Mouse (Mus musculus) stomach, embryonic 14.5 days (tissue): Measurements from ENCODE around the gene Ric1. TPM values are rescaled to one million over a fixed set of nuclear protein-coding genes. Genes with fewer than 3 reads are reported as not detected.

ENCODE experiments used
- ATAC-seq: fragments of 200-750 bp; cut with Nextera tagmentation; 2 replicates; pipeline ENCODE4 v1.8.0; 2017; ENCODE audit warnings: low read depth, moderate TSS enrichment; ENCODE audit not compliant: insufficient number of reproducible peaks, insufficient read depth, low FRiP score
- H3K27ac ChIP-seq: fragments of 300-500 bp; sonication (generic); 2 replicates; pipeline ENCODE4 v1.5.1; 2014; ENCODE audit warnings: mild to moderate bottlenecking, low read length, moderate library complexity, mixed read lengths
- H3K27me3 ChIP-seq: fragments of 300-500 bp; sonication (generic); 2 replicates; pipeline ENCODE4 v1.6.1; 2014; ENCODE audit warnings: low read length, control low read depth, mixed read lengths; ENCODE audit not compliant: control insufficient read depth, insufficient read depth
- H3K36me3 ChIP-seq: fragments of 300-500 bp; sonication (generic); 2 replicates; pipeline ENCODE4 v1.6.1; 2014; ENCODE audit warnings: mild to moderate bottlenecking, control low read depth, low read length, moderate library complexity, mixed read lengths; ENCODE audit not compliant: control insufficient read depth, insufficient read depth
- H3K4me1 ChIP-seq: fragments of 300-500 bp; sonication (generic); 2 replicates; pipeline ENCODE4 v1.6.1; 2014; ENCODE audit warnings: low read length, control low read depth, mixed read lengths; ENCODE audit not compliant: control insufficient read depth, insufficient read depth
- H3K4me2 ChIP-seq: fragments of 300-500 bp; sonication (generic); replicated peaks from 2 replicates; pipeline ENCODE4 v1.6.1; 2014; ENCODE audit warnings: low read depth, low read length, control low read depth
- H3K4me3 ChIP-seq: fragments of 300-500 bp; sonication (generic); 2 replicates; pipeline ENCODE4 v1.5.1; 2014; ENCODE audit warnings: low read depth, low read length, control low read depth
- H3K9ac ChIP-seq: fragments of 300-500 bp; sonication (generic); replicated peaks from 2 replicates; pipeline ENCODE4 v1.6.1; 2014; ENCODE audit warnings: low read depth, mild to moderate bottlenecking, control low read depth, low read length, moderate library complexity, mixed read lengths
- H3K9me3 ChIP-seq: fragments of 300-500 bp; sonication (generic); 2 replicates; pipeline ENCODE4 v1.6.1; 2016; ENCODE audit warnings: low read depth, low read length, control low read depth; ENCODE audit not compliant: control insufficient read depth
- WGBS: fragments of 180-500 bp; shearing (Covaris S2); extraction: QIAGEN DNeasy Blood & Tissue Kit; methylation state at CpG from one replicate; pipeline ENCODE4 v1.1.7; 2014; 5-methylcytosine and 5-hydroxymethylcytosine counted together
- polyA plus RNA-seq: library from polyadenylated mRNA; unstranded; fragments of >200 nt; fragmentation: Nextera tagmentation; extraction: Ambion mirVana; gene quantifications from 2 replicates; pipeline ENCODE4 v1.2.1, GENCODE M21; 2014

The Ric1 gene
- polyA plus RNA-seq, 1 experiment from 2014 or later: 20.8 TPM

- Histone ChIP-seq H3K27me3 (no peaks in the 10 kb centered on the region), H3K36me3 (no peaks in the 10 kb centered on the region), H3K9me3 (no peaks in the 10 kb centered on the region), H3K27ac (no peak overlapping the region), H3K9ac (no peak overlapping the region), H3K4me3 (no peak overlapping the region), H3K4me2 (no peak overlapping the region), H3K4me1 (no peaks in the 10 kb centered on the region)
- WGBS: 93% methylated on average over 3 of the region's 3 CpGs
- ATAC-seq: no peak
Observed at GRCm38 (mm10) chr19:29515386-29515785, 6.7 kb upstream of the Ric1 start.

DNA sequence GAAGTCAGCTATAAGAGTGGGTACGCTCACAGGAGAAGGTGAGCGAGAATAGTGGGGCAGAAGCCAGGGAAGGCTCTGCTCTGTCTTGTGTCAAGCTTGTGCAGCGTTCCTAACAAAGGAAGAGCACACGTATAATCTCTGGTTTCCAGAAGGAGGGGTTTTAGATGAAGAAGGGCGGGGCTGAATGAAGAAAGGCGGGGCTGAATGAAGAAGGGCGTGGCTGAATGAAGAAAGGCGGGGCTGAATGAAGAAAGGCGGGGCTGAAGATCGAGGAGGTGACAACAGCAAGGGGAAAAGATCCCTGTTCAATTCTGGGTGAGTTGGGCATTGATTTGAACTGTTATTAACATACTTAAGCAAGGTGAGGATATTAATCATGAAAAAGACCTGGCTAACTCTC, 6.1 kb upstream of the Ric1 start:
- Histone ChIP-seq H3K27ac (no peak overlapping the region), H3K27me3 (no peaks in the 10 kb centered on the region), H3K36me3 (no peaks in the 10 kb centered on the region), H3K9me3 (no peaks in the 10 kb centered on the region), H3K4me1 (0 out of 2 replicates have a peak, but pooled peaks cover under 1% of the 10 kb centered on the region), H3K9ac (no peak overlapping the region), H3K4me2 (no peak overlapping the region), H3K4me3 (no peak overlapping the region)
- WGBS: 70% methylated on average over 10 of the region's 10 CpGs
- ATAC-seq: no peak

GRCm38 (mm10) chr19:29518409-29518808, 3.7 kb upstream of the Ric1 start:
- H3K27ac ChIP-seq: no peak overlapping the region
- no peak overlapping the region for H3K4me2 ChIP-seq
- H3K36me3 ChIP-seq: no peaks in the 10 kb centered on the region
- no peak overlapping the region for H3K9ac ChIP-seq
- no peak overlapping the region for H3K4me3 ChIP-seq
- no peaks in the 10 kb centered on the region for H3K27me3 ChIP-seq
- ATAC-seq: no peak
- peaks cover 5% of the 10 kb centered on the region; the same call in 1 of the 2 replicates for H3K4me1 ChIP-seq
- H3K9me3 ChIP-seq: no peaks in the 10 kb centered on the region
- 76% methylated on average over 7 of the region's 7 CpGs for WGBS

DNA sequence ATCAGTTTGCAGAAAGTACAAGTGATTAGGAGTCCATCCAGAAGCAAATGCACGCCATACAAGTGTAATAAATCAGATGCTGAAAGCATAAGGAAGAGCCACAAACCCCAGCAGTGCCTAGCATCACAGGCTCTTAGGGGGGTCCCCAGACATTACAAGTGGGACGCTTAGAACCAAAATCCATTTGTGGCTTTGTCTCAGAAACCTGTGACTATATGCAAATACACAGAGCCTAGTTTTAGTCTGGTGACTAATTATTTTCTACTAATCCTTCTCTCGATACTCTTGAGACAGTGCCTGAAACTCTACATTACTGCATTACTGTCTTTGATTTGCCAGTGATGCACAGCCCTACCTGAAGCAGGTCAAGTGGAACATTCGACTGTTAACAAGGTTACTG, 3.2 kb upstream of the Ric1 start:
- Histone ChIP-seq H3K9ac (no peak overlapping the region), H3K4me2 (no peak overlapping the region), H3K4me3 (no peak overlapping the region), H3K4me1 (peaks cover 8% of the 10 kb centered on the region; the same call in 1 of the 2 replicates), H3K27me3 (no peaks in the 10 kb centered on the region), H3K36me3 (no peaks in the 10 kb centered on the region), H3K9me3 (no peaks in the 10 kb centered on the region), H3K27ac (no peak overlapping the region)
- no peak for ATAC-seq
- 70% methylated on average over 4 of the region's 4 CpGs for WGBS

- no peak for ATAC-seq
- Histone ChIP-seq H3K4me2 (peak overlapping the region; percentile 49), H3K4me3 (peak overlapping the region; percentile 75), H3K36me3 (no peaks in the 10 kb centered on the region), H3K9ac (peak overlapping the region; percentile 80; the same call in 1 of the 2 replicates), H3K9me3 (no peaks in the 10 kb centered on the region), H3K27ac (no peak overlapping the region), H3K27me3 (no peaks in the 10 kb centered on the region), H3K4me1 (peaks cover 11% of the 10 kb centered on the region; the same call in 1 of the 2 replicates)
- 38% methylated on average over 10 of the region's 10 CpGs for WGBS
Observed at GRCm38 (mm10) chr19:29520996-29521560, 1.0 kb upstream of the Ric1 start.

- Histone ChIP-seq H3K27ac (peak overlapping the region; percentile 92), H3K4me3 (peak overlapping the region; percentile 75), H3K4me1 (peaks cover 11% of the 10 kb centered on the region; the same call in 1 of the 2 replicates), H3K27me3 (no peaks in the 10 kb centered on the region), H3K9me3 (no peaks in the 10 kb centered on the region), H3K36me3 (no peaks in the 10 kb centered on the region), H3K4me2 (peak overlapping the region; percentile 84), H3K9ac (peak overlapping the region; percentile 80)
- peak; percentile 68 for ATAC-seq
- WGBS: 0% methylated on average over 77 of the region's 92 CpGs
Observed at GRCm38 (mm10) chr19:29522445-29523229, 555 bp downstream of the Ric1 start.

- H3K4me3 ChIP-seq: peak overlapping the region; percentile 75
- peak overlapping the region; percentile 84 for H3K4me2 ChIP-seq
- no peaks in the 10 kb centered on the region for H3K9me3 ChIP-seq
- no peaks in the 10 kb centered on the region for H3K36me3 ChIP-seq
- peak overlapping the region; percentile 80 for H3K9ac ChIP-seq
- WGBS: under 1% methylated on average over 9 of the region's 9 CpGs
- H3K27me3 ChIP-seq: no peaks in the 10 kb centered on the region
- H3K27ac ChIP-seq: peak overlapping the region; percentile 92
- ATAC-seq: no peak
- H3K4me1 ChIP-seq: peaks cover 11% of the 10 kb centered on the region; the same call in 1 of the 2 replicates
Observed at GRCm38 (mm10) chr19:29523230-29523582, 1.1 kb downstream of the Ric1 start.

GRCm38 (mm10) chr19:29523701-29524100, 1.6 kb downstream of the Ric1 start:
- Histone ChIP-seq H3K4me2 (peak overlapping the region; percentile 84), H3K9me3 (no peaks in the 10 kb centered on the region), H3K4me1 (peaks cover 11% of the 10 kb centered on the region; the same call in 1 of the 2 replicates), H3K27ac (no peak overlapping the region), H3K4me3 (peak overlapping the region; percentile 75), H3K27me3 (no peaks in the 10 kb centered on the region), H3K9ac (peak overlapping the region; percentile 80), H3K36me3 (no peaks in the 10 kb centered on the region)
- no peak for ATAC-seq
- WGBS: 40% methylated on average over 5 of the region's 5 CpGs
